Mouse (Mus musculus) right cerebral cortex, postnatal 14 days (tissue): Measurements from ENCODE around the gene Rpl29.

Source experiments
- DNase-seq: peaks from one replicate; pipeline ENCODE4 v3.0.0; 2022

The Rpl29 gene

DNA sequence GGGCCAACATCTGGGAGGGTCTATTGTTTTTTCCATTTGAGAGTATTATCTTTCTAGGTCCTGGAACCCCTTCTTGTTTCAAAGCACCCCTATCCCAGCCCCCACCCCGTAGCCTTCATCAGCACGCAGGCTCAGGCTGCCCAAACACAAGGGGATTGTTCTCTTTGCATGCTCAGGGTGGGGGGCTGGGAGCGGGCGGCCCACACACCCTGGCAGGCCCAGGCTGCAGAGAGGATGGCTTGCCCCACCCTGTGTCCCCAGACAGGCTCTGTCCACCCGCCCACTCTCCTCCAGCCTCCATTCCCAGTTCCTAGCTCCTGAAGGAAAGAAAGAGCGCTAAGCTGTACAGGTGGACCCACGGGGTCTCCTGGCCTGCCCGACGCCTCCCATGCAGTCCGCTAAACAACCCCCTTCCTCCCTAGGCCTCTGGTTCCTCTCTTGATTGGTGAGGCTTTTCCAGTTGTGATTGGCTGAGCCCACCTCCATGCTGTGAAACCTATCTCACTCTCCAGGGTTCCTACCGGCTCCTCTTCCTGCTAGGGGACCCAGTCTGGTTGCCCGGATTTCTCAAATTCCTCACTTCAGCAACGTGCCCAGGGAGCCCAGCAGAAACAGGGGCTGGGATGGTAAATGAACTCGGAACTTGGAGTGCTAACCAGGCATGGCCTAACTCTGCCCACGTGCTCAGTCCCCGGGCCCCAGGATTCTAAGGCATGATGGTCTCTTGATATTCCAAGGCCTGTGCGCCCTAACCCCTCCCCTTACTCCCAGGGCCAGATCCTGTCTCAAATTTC is 25.8 kb downstream of the Rpl29 start:
- no peak for DNase-seq

DNA sequence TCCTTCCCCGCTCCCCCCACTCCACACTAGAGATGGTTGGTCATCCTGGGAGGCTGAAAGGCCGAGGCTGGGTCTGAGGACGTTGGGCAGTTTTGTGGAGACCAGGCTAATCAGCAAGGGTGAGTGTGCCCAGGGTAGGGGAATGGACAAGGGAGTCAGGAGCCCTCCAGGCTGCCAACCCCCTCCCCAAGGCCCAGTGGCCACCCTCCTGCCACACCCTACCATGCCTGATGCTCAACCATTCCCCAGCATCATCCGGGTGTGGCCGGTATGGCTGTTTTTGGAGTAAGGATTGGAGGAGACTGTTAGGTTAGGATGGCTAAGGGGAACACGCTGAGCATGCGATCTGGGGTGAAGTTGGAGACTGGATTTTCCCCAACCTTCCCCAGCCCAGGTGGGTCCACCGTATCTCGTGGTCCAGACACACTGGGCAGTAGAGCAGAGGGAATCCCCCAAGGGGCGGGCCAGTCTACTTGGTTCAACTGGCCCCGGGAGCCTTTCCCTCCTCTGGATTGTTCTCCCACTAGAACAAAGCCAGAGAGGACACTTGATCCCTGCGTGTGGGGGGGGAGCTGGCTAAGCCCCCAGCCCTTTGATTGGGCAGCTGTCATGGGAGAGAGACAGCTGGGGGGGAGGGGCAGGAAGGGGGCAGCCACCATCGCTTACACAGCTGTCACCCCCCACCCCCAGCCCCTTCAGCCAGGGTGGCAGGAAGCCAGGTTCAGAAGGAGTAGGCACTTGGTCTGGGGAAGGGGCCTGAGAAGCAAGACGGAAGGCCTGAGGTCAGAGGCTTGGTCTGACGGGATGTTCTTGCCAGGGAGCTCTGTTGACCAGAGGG is 27.3 kb downstream of the Rpl29 start:
- no peak for DNase-seq

DNA sequence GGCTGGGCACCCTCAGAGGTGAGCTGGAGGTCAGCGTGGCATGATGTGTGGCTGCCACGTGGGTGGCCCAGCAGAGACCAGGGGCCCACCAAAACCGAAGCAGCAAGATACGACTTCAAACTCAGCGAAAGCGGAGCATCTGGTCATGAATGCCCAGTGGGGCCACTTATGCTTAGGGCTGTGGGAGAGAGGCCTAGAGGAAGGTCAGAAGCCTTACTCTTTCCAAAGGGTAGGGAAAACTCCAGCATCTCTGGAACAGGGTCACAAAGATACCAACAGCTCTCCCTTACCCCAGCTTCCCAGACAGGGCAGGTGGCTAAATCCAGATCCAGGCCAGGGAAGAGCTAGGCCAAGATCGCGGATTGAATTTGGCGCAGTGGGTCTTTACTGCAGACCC is 27.9 kb downstream of the Rpl29 start:
- no peak for DNase-seq

DNA sequence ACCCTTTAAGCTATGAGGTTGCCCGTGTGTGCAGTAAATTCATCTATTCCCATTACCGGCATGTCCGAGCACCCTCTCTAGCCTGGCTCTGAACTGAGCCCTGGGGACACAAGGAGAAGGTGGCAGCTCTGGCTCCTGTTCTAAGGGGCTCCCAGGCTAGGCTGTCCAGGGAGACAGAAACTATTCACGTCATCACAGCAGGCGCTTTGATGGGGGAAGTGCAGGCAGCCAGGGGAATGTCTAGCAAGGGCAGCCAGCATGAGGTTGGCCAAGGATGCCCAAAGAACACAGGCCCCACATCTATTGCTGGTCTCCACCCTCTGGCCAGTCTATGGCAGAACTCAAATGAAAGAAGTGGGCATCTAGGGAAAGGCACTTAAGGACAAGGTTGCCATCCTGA is 28.7 kb downstream of the Rpl29 start:
- DNase-seq = no peak

- DNase-seq = no peak
These were observed 30.7 kb downstream of the Rpl29 start for GRCm38 (mm10) chr9:106459946-106460345.

DNA sequence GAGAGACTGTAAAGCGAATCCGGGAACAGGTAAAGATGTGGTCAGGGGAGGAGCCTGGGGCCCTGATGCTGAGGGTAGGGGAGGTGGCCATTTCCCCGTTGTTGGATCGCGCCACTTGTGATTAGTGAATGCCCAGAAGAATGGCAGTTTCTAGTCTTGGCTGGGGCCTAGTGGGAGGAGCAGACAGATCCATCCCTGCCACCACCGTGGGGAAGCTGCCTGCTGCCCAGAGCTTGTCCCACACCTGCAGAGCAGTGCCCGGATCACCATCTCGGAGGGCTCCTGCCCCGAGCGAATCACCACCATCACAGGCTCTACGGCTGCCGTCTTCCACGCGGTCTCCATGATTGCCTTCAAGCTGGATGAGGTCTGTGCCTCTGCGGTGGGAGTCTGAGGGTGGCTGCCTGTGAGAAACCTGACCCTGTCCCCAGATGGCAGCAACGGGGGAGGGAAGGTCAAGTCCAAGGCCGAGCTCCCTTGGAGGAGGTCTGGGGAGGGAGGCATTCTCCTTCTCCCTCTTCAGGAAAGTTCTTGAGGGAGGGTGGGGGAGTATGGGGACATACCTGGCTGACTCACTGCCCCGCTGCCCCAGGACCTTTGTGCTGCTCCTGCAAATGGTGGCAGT is 31.3 kb downstream of the Rpl29 start:
- no peak for DNase-seq

GRCm38 (mm10) chr9:106461026-106461415 is 31.8 kb downstream of the Rpl29 start:
- no peak for DNase-seq

- DNase-seq = no peak
These were observed 32.6 kb downstream of the Rpl29 start for GRCm38 (mm10) chr9:106461641-106462429.

GRCm38 (mm10) chr9:106462430-106462800 is 33.2 kb downstream of the Rpl29 start:
- DNase-seq = no peak

DNA sequence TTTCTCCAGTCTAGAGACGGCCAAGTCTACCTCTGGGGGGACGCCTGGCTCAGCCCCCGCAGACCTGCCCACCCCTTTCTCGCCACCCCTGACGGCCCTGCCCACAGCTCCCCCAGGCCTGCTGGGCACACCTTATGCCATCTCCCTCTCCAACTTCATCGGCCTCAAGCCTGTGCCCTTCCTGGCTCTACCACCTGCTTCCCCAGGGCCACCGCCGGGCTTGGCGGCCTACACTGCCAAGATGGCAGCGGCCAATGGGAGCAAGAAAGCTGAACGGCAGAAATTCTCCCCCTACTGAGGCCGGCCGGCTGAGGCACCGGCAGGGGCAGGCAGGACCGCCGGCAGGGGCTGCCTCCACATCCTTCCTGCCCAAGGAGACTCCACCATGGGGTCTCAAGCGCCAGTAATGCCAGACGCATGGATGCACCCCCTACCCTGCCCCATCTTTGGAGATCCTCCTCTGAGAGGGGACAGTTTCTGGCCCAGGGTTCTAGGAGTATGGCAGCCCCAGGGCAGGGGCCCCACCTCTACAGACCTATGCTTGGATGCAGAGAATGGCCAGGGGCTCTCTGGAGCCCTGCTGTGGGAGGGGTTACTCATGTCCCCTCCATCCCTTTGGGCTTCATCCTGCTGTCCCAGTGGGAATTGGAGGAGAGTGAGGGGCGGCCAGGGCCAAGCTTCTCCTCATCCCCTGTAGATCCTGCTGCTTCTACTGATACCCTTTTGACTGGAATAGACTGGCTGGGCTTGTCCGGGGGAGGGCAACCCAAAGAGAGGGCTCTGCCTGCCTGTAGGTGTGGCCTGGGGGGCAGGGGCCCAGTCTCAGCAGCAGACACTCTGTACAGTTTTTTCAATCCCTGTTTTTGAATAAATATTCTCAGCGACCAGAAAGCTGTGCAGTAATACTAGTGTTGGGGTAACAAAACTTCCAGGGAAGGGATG is 34.1 kb downstream of the Rpl29 start:
- DNase-seq = no peak

GRCm38 (mm10) chr9:106464751-106465541 is 35.7 kb downstream of the Rpl29 start:
- peak; percentile 71 for DNase-seq

GRCm38 (mm10) chr9:106465571-106466200 is 36.4 kb downstream of the Rpl29 start, which contains the start of gene Gpr62:
Gpr62 (minus strand) TSS chr9:106465938.
- peak; percentile 45 for DNase-seq

GRCm38 (mm10) chr9:106466721-106467120 is 37.5 kb downstream of the Rpl29 start:
- DNase-seq = no peak

DNA sequence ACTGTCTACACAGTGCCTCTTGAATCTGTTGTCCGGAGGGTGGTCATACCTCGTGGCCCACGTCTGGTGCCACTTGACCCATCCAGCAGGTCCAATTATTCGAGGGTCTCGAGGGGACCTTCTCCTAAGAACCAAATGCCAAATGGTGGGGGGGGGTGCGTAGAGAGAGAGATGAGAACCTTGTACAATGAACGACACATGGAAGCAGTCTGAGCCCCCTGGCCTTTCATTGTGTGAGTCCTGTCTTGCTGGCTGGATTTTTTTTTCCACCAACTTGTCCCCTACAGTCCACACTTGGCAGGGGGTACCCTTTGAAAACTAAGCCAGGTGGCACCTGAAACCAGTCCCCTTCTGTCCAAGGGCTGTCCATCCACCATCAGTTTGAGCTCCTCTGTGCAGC is 38.5 kb downstream of the Rpl29 start:
- no peak for DNase-seq

DNA sequence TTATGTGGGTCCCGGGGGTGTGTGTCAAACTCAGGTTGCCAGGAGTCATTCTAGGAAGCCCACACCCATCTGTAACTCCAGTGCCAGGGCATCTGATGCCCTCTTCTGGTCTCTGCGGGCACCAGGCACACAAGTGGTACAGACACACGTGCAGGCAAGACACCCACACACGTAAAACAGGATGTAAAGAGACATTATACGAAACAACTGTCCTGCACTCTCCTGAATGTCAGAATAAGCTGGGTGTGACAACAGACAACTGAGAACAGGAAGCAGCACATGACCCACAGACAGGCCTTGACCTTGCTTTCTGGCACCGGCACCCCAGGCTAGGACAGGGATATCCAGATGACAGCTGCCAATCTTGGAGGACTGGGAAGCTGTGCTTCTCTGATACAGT is 40.1 kb downstream of the Rpl29 start:
- no peak for DNase-seq

DNA sequence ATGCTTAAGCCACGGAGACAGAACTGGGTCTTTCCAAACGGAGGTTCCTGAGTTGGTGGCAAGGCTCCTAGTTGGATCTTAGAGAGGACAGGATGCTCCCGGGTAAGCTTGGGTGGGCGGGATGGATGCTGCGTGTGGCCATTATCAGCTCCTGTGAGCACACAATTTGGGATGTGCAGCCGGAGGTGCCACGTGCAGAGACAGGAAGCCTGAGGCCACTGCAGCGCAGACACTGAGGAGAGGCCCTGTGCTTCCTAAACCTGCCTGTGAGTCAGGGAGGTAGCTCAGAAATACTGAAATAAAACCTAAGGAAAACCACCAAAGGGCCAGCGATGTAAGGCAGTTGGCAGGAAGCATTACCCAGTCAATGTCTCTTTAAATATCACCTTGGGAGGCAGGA is 40.5 kb downstream of the Rpl29 start:
- DNase-seq = peak; percentile 3

GRCm38 (mm10) chr9:106470991-106471750 is 41.9 kb downstream of the Rpl29 start:
- peak; percentile 4 for DNase-seq

DNA sequence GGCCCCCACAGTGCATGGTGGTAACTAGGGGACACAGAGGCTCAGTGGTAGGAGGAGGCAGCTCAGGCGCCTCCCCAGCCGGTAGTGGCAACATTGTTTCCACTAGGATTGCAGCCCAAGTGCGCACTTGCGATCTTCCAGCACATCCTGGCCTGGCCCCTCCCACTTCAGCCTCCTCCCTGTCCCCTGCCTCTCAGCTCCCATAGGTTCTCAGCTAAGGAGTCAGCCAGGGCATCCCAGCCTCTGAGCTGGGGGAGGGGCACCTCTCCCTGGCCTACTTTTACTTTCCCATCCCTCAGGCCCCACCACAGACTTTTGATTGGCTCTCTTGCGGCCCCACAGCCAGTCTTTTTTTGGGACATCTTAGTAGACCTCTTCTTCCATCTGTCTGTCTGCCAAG is 42.6 kb downstream of the Rpl29 start:
- peak; percentile 41 for DNase-seq

- peak; percentile 1 for DNase-seq
These were observed 43.1 kb downstream of the Rpl29 start for GRCm38 (mm10) chr9:106472321-106472720.
